Mouse (Mus musculus) thymus, postnatal 10 days (tissue): ENCODE results near the gene Pp2d1.
"Not testable (repeated sequence)": the region's sequence is repeated elsewhere in the genome, so short reads cannot be mapped to it uniquely, and the experiment has no call there.

ENCODE experiments used
- DNase-seq, 2 experiments: peaks; one replicate each; pipeline ENCODE4 v3.0.0; 2021; ENCODE audit warnings: low spot score in 2 of 2

Gene Pp2d1

GRCm38 (mm10) chr17:53539351-53539750 is at the start of gene Pp2d1:
Gene Pp2d1, minus strand, starts transcription at chr17:53539451.
- not testable (repeated sequence) for DNase-seq

- no peak for DNase-seq
These were observed 49.0 kb upstream of the Pp2d1 start for GRCm38 (mm10) chr17:53588097-53588855.

- peak; percentile 38 to 47 for DNase-seq
These were observed 48.0 kb upstream of the Pp2d1 start for GRCm38 (mm10) chr17:53587074-53587851.

GRCm38 (mm10) chr17:53583846-53584579 is 44.8 kb upstream of the Pp2d1 start:
- DNase-seq, result no peak

GRCm38 (mm10) chr17:53582805-53583204 is 43.6 kb upstream of the Pp2d1 start:
- DNase-seq, result no peak

GRCm38 (mm10) chr17:53582026-53582585 is 42.9 kb upstream of the Pp2d1 start:
- no peak for DNase-seq

GRCm38 (mm10) chr17:53580237-53580636 is 41.0 kb upstream of the Pp2d1 start:
- DNase-seq, result no peak

- no peak for DNase-seq
These were observed 40.4 kb upstream of the Pp2d1 start for GRCm38 (mm10) chr17:53579612-53580011.

- DNase-seq, result peak in 1 of 2 experiments; percentile 15
These were observed 39.5 kb upstream of the Pp2d1 start for GRCm38 (mm10) chr17:53578776-53579175.

GRCm38 (mm10) chr17:53578249-53578648 is 39.0 kb upstream of the Pp2d1 start:
- no peak for DNase-seq

GRCm38 (mm10) chr17:53577754-53578153 is 38.5 kb upstream of the Pp2d1 start:
- DNase-seq, result no peak

- DNase-seq, result no peak
These were observed 37.9 kb upstream of the Pp2d1 start for GRCm38 (mm10) chr17:53577151-53577550.

- DNase-seq, result no peak
These were observed 33.8 kb upstream of the Pp2d1 start for GRCm38 (mm10) chr17:53573019-53573556.

- DNase-seq, result not testable (repeated sequence)
These were observed 31.7 kb upstream of the Pp2d1 start for GRCm38 (mm10) chr17:53570932-53571331.

- peak in 1 of 2 experiments; percentile 19 for DNase-seq
These were observed 31.2 kb upstream of the Pp2d1 start for GRCm38 (mm10) chr17:53570361-53570875.

- DNase-seq, result peak; percentile 70 to 80
These were observed 30.6 kb upstream of the Pp2d1 start for GRCm38 (mm10) chr17:53569829-53570228.

GRCm38 (mm10) chr17:53568734-53569386 is 29.6 kb upstream of the Pp2d1 start:
- DNase-seq, result no peak

- DNase-seq, result peak; percentile 89 to 90
These were observed 28.9 kb upstream of the Pp2d1 start for GRCm38 (mm10) chr17:53568118-53568517.

GRCm38 (mm10) chr17:53567346-53568101 is 28.3 kb upstream of the Pp2d1 start:
- DNase-seq, result peak; percentile 61

- peak; percentile 65 to 66 for DNase-seq
These were observed 27.7 kb upstream of the Pp2d1 start for GRCm38 (mm10) chr17:53566919-53567345.
